Mouse (Mus musculus): ENCODE results near the gene Gm10563. TPM values are rescaled to one million over a fixed set of nuclear protein-coding genes. Genes with fewer than 3 reads are reported as not detected.
"Not testable (repeated sequence)": the region's sequence is repeated elsewhere in the genome, so short reads cannot be mapped to it uniquely, and the experiment has no call there.

Gene Gm10563
- polyA plus RNA-seq, 1 experiment from 2014 or later = not detected

GRCm38 (mm10) chr4:155571442-155571841 is 73.8 kb downstream of the Gm10563 start:
- H3K4me2 ChIP-seq = no peak overlapping the region
- ATAC-seq (ENCODE audit: insufficient number of reproducible peaks, insufficient read depth, low FRiP score, low TSS enrichment, low read depth) = no peak
- H3K36me3 ChIP-seq = peaks cover 5% of the 10 kb centered on the region; the same call in 1 of the 2 replicates
- H3K4me1 ChIP-seq (replicated peaks) = 0 out of 2 replicates have a peak, but pooled peaks cover under 1% of the 10 kb centered on the region
- H3K9ac ChIP-seq (replicated peaks) = no peak overlapping the region
- no peak overlapping the region for H3K4me3 ChIP-seq (replicated peaks)
- no peak overlapping the region for H3K27ac ChIP-seq
- H3K27me3 ChIP-seq = no peaks in the 10 kb centered on the region
- no peaks in the 10 kb centered on the region for H3K9me3 ChIP-seq
- WGBS = 90% methylated on average over 2 of the region's 2 CpGs

- H3K27me3 ChIP-seq = not testable (repeated sequence)
Measured at GRCm38 (mm10) chr4:155570315-155570714, 74.9 kb downstream of the Gm10563 start.

DNA sequence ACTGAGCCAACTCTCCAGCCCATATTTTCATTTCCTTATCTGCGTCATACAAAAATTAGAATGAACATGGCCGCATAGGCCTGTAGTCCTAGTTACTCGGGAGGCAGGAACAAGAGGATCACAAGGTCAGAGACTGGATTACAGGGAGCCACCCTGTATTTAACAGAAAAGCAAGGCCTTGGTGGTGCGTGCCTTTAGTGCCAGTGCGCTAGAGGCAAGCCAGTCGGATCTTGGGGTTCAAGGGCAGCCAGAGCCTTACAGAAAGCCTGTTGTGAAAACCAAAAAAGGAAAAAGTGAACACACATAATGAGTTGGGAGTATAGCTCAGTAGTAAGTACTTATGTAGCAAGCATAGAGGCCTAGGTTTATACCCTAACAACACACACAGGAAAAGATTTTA is 75.4 kb downstream of the Gm10563 start:
- Histone ChIP-seq H3K36me3 (no peaks in the 10 kb centered on the region), H3K9ac (replicated peaks) (no peak overlapping the region), H3K9me3 (no peaks in the 10 kb centered on the region), H3K4me2 (no peak overlapping the region), H3K27ac (no peak overlapping the region), H3K4me1 (replicated peaks) (peaks cover 11% of the 10 kb centered on the region), H3K27me3 (no peaks in the 10 kb centered on the region), H3K4me3 (replicated peaks) (no peak overlapping the region)
- WGBS = 94% methylated on average over 6 of the region's 6 CpGs
- ATAC-seq (ENCODE audit: insufficient number of reproducible peaks, insufficient read depth, low FRiP score, low TSS enrichment, low read depth) = no peak

More at GRCm38 (mm10) chr4:155570315-155570714, 74.9 kb downstream of the Gm10563 start:
- H3K36me3 ChIP-seq; H3K9me3 ChIP-seq; H3K4me1 ChIP-seq (replicated peaks); H3K9ac ChIP-seq (replicated peaks); H3K27ac ChIP-seq; ATAC-seq (ENCODE audit: insufficient number of reproducible peaks, insufficient read depth, low FRiP score, low TSS enrichment, low read depth); H3K4me2 ChIP-seq; H3K4me3 ChIP-seq (replicated peaks): not testable (repeated sequence)
- 93% methylated on average over 11 of the region's 11 CpGs for WGBS

DNA sequence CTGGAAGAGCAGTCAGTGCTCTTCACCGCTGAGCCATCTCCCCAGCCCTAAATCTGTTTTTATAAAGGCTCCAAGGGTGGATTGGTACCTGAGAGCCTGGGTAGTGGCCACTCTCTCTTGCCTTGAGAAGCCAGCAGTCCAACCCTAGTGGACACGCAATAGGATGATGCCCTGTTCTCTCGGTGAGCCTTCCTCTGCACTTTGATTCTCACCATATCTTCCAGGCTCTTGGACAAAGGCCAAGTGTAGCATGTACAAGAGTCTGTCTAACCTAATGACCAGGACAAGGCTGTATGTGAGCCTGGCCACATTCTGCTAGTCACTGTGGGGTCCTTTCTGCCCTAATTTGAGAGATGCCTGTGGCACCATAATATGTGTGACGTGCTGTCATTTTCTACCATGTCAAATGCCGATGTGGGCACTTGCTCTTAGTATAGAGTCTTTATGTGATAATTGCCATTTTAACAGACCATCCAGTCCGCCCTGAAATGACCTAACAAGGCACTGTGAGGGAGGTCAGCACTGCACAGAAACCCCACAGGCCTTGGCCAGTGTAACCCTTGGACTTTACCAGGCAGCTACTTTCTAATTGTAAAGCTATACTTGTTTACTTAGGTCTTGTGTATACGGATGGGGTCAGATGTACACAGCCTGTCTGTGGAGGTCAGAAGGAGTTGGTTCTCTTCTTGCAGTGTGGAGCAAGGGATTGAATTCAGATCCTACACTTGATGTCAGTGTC is 76.4 kb downstream of the Gm10563 start:
- Histone ChIP-seq H3K27me3 (no peaks in the 10 kb centered on the region), H3K9me3 (no peaks in the 10 kb centered on the region), H3K9ac (replicated peaks) (no peak overlapping the region), H3K36me3 (no peaks in the 10 kb centered on the region), H3K27ac (no peak overlapping the region), H3K4me1 (replicated peaks) (peaks cover 17% of the 10 kb centered on the region), H3K4me3 (replicated peaks) (no peak overlapping the region), H3K4me2 (no peak overlapping the region)
- WGBS = 93% methylated on average over 7 of the region's 7 CpGs
- ATAC-seq (ENCODE audit: insufficient number of reproducible peaks, insufficient read depth, low FRiP score, low TSS enrichment, low read depth) = no peak

DNA sequence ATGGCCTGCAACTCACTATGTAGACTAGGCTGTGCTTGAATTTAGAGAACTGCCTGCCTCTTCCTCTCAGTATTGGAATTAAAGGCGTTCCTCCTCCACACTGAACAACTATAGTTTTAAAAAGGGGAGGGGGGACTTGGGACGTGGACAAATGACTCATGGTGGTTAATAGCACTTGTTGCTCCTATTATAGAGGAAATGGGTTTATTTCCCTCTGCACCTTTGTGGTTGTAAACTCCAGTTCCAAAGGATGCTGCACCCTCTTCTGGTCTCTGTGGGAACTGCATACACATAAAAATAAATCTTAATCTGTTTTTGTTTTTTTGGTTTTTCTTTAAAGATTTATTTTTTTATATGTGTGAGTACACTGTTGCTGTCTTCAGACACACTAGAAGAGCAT is 77.0 kb downstream of the Gm10563 start:
- no peaks in the 10 kb centered on the region for H3K9me3 ChIP-seq
- WGBS = 18% methylated on average over 2 of the region's 2 CpGs
- H3K4me2 ChIP-seq = no peak overlapping the region
- H3K4me3 ChIP-seq (replicated peaks) = no peak overlapping the region
- no peaks in the 10 kb centered on the region for H3K27me3 ChIP-seq
- H3K36me3 ChIP-seq = no peaks in the 10 kb centered on the region
- no peak overlapping the region for H3K9ac ChIP-seq (replicated peaks)
- H3K27ac ChIP-seq = no peak overlapping the region
- peaks cover 17% of the 10 kb centered on the region for H3K4me1 ChIP-seq (replicated peaks)
- ATAC-seq (ENCODE audit: insufficient number of reproducible peaks, insufficient read depth, low FRiP score, low TSS enrichment, low read depth) = no peak

DNA sequence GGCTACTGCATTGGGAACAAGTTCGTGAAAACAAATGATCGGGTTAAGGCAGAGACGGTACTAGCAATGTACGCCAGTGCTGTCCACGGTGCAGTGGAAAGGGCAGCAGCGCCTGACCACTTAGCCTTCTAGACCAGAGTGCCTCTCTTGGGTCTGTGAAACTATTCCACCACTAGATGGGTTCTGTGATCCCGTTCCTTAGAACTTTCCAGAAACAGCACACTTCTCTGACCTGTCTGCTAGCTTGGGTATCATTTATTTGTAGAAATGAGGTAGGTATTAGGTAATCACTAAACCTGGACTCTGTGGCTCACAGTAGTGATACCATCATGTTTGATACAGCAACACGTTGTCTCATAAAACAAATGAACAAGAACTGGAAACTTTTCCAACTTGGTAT is 78.7 kb downstream of the Gm10563 start:
- Histone ChIP-seq H3K36me3 (no peaks in the 10 kb centered on the region), H3K4me3 (replicated peaks) (no peak overlapping the region), H3K27me3 (no peaks in the 10 kb centered on the region), H3K4me2 (0 out of 2 replicates have a peak overlapping the region, but pooled peaks have one; percentile 5), H3K9me3 (no peaks in the 10 kb centered on the region), H3K9ac (replicated peaks) (no peak overlapping the region), H3K4me1 (replicated peaks) (peaks cover 30% of the 10 kb centered on the region), H3K27ac (no peak overlapping the region)
- 60% methylated on average over 8 of the region's 8 CpGs for WGBS
- no peak for ATAC-seq (ENCODE audit: insufficient number of reproducible peaks, insufficient read depth, low FRiP score, low TSS enrichment, low read depth)

Other genes starting within 250 kb of the Gm10563 start
- 0.21 and 0.23 TPM in 2 replicates for gene Gabrd, start 247.3 kb downstream of the Gm10563 start, polyA plus RNA-seq (2016; fragmentation: Nextera tagmentation; extraction: Ambion mirVana)
- gene Cfap74, start 236.2 kb downstream of the Gm10563 start, polyA plus RNA-seq (2016; fragmentation: Nextera tagmentation; extraction: Ambion mirVana) = 5.6 and 6.8 TPM in 2 replicates
- gene Tmem52, start 176.3 kb downstream of the Gm10563 start, polyA plus RNA-seq (2016; fragmentation: Nextera tagmentation; extraction: Ambion mirVana) = not detected in 2 replicates
- 538 and 556 TPM in 2 replicates for gene Gnb1, start 154.0 kb downstream of the Gm10563 start, polyA plus RNA-seq (2016; fragmentation: Nextera tagmentation; extraction: Ambion mirVana)
- 95.3 and 95.4 TPM in 2 replicates for gene Nadk, start 83.0 kb downstream of the Gm10563 start, polyA plus RNA-seq (2016; fragmentation: Nextera tagmentation; extraction: Ambion mirVana)
- 10.9 and 11.6 TPM in 2 replicates for gene Slc35e2, start 44.0 kb downstream of the Gm10563 start, polyA plus RNA-seq (2016; fragmentation: Nextera tagmentation; extraction: Ambion mirVana)
- 78.4 and 82.4 TPM in 2 replicates for gene Cdk11b, start 20.6 kb downstream of the Gm10563 start, polyA plus RNA-seq (2016; fragmentation: Nextera tagmentation; extraction: Ambion mirVana)
- 16.0 and 16.3 TPM in 2 replicates for gene Mmp23, start 8.0 kb upstream of the Gm10563 start, polyA plus RNA-seq (2016; fragmentation: Nextera tagmentation; extraction: Ambion mirVana)
- gene Mib2, start 23.8 kb upstream of the Gm10563 start, polyA plus RNA-seq (2016; fragmentation: Nextera tagmentation; extraction: Ambion mirVana) = 36.5 and 37.2 TPM in 2 replicates
- gene Fndc10, start 48.9 kb upstream of the Gm10563 start, polyA plus RNA-seq (2016; fragmentation: Nextera tagmentation; extraction: Ambion mirVana) = 9.3 and 11.2 TPM in 2 replicates
- 143 and 145 TPM in 2 replicates for gene Ssu72, start 59.4 kb upstream of the Gm10563 start, polyA plus RNA-seq (2016; fragmentation: Nextera tagmentation; extraction: Ambion mirVana)
- 1.4 and 1.6 TPM in 2 replicates for gene Tmem240, start 89.4 kb upstream of the Gm10563 start, polyA plus RNA-seq (2016; fragmentation: Nextera tagmentation; extraction: Ambion mirVana)
- 104 and 108 TPM in 2 replicates for gene Atad3a, start 115.7 kb upstream of the Gm10563 start, polyA plus RNA-seq (2016; fragmentation: Nextera tagmentation; extraction: Ambion mirVana)
- gene Vwa1, start 129.3 kb upstream of the Gm10563 start, polyA plus RNA-seq (2016; fragmentation: Nextera tagmentation; extraction: Ambion mirVana) = 8.3 and 8.8 TPM in 2 replicates
- 0.50 and 0.91 TPM in 2 replicates for gene Tmem88b, start 140.5 kb upstream of the Gm10563 start, polyA plus RNA-seq (2016; fragmentation: Nextera tagmentation; extraction: Ambion mirVana)
- 0.18 TPM in 1 of 2 replicates, not detected in the other for gene Ankrd65, start 145.0 kb upstream of the Gm10563 start, polyA plus RNA-seq (2016; fragmentation: Nextera tagmentation; extraction: Ambion mirVana)
- 217 and 228 TPM in 2 replicates for gene Mrpl20, start 157.5 kb upstream of the Gm10563 start, polyA plus RNA-seq (2016; fragmentation: Nextera tagmentation; extraction: Ambion mirVana)
- 241 and 256 TPM in 2 replicates for gene Ccnl2, start 167.1 kb upstream of the Gm10563 start, polyA plus RNA-seq (2016; fragmentation: Nextera tagmentation; extraction: Ambion mirVana)
- 146 and 151 TPM in 2 replicates for gene Aurkaip1, start 185.9 kb upstream of the Gm10563 start, polyA plus RNA-seq (2016; fragmentation: Nextera tagmentation; extraction: Ambion mirVana)
- 44.9 and 62.1 TPM in 2 replicates for gene Mxra8, start 194.3 kb upstream of the Gm10563 start, polyA plus RNA-seq (2016; fragmentation: Nextera tagmentation; extraction: Ambion mirVana)
- 5.5 and 14.7 TPM in 2 replicates for gene Dvl1, start 202.0 kb upstream of the Gm10563 start, polyA plus RNA-seq (2016; fragmentation: Nextera tagmentation; extraction: Ambion mirVana)
- 0.39 and 0.74 TPM in 2 replicates for gene Tas1r3, start 218.0 kb upstream of the Gm10563 start, polyA plus RNA-seq (2016; fragmentation: Nextera tagmentation; extraction: Ambion mirVana)
- gene Cptp, start 224.0 kb upstream of the Gm10563 start, polyA plus RNA-seq (2016; fragmentation: Nextera tagmentation; extraction: Ambion mirVana) = 13.6 and 14.2 TPM in 2 replicates
- 82.0 and 82.9 TPM in 2 replicates for gene Ints11, start 224.1 kb upstream of the Gm10563 start, polyA plus RNA-seq (2016; fragmentation: Nextera tagmentation; extraction: Ambion mirVana)
- 45.4 and 48.5 TPM in 2 replicates for gene Pusl1, start 246.4 kb upstream of the Gm10563 start, polyA plus RNA-seq (2016; fragmentation: Nextera tagmentation; extraction: Ambion mirVana)
- 18.4 and 25.5 TPM in 2 replicates for gene Acap3, start 246.4 kb upstream of the Gm10563 start, polyA plus RNA-seq (2016; fragmentation: Nextera tagmentation; extraction: Ambion mirVana)

Measured in limb, embryonic 12.5 days (tissue).